Mouse (Mus musculus): ENCODE results near the gene Polm.

Gene Polm

GRCm38 (mm10) chr11:5837251-5838246 lies at the start of gene Polm:
Gene Polm, minus strand, starts transcription at chr11:5838016.
- DNase-seq (ENCODE audit: low read depth): peak; percentile 91

DNA sequence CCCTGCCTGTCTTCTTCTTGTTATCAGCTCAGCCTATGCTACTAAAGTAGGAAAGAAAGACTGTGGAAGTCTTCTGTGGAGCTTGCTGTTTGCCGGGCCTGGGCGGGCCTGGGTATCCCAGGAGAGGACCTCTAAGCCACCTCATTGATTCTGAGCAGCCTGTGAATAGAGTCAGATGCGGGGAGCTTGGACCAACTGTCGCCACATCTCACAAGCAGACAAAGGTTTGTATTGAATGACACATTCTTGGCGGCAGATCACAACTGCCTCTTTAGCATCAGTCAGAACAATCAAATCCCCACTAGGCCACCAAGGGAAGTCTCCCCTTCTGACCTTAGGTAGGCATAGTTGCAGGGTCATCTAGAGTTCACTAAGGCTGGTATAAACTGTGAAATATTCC lies 49.4 kb upstream of the Polm start:
- DNase-seq (ENCODE audit: low read depth): no peak

- DNase-seq (ENCODE audit: low read depth): peak; percentile 40
These were observed 48.4 kb upstream of the Polm start for GRCm38 (mm10) chr11:5886187-5886586.

DNA sequence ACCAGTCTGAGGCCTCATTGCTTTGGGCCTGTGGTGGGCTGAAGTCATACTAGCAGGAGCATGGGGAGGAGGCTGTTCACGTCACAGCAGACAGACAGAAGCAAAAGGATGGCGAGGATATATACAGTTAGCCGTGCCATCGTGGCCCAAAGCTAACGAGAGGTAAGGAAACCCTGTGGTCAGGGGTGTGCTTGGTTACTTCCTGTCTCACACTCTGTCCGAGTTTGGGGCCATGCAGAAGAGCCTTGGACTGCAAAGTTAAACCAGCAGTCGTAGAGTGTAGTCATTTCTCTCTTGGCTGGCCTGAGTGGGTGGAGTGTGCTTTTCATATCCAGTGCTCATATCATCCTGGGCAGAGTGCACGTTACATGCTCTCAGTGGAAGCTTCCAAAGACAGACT lies 44.7 kb upstream of the Polm start:
- DNase-seq (ENCODE audit: low read depth): no peak

- peak; percentile 37 for DNase-seq (ENCODE audit: low read depth)
These were observed 42.1 kb upstream of the Polm start for GRCm38 (mm10) chr11:5879905-5880304.

GRCm38 (mm10) chr11:5878661-5879060 lies 40.8 kb upstream of the Polm start:
- DNase-seq (ENCODE audit: low read depth): no peak

GRCm38 (mm10) chr11:5877921-5878526 lies 40.2 kb upstream of the Polm start, which contains the start of gene Pold2:
Gene Pold2, minus strand, starts transcription at chr11:5878292.
- peak; percentile 99 for DNase-seq (ENCODE audit: low read depth)

DNA sequence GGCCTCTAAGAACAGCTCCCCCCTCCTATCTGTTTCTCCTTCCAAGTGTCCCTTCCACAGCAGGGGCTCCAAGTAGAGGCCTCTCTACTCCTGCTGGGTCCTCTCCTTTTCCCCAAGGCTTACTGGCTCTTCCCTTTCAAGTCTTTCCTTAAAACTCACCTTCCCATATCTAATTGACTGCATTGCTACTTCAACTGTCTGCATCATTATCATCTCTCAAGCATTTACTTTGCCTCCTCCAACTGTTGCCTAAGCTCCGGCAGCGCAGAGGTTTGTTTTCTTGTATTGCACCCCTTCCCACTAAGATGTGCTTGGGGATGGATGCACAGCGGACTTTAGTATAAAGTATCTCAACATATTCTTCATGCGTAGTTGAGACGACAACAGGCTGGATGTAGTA lies 39.6 kb upstream of the Polm start:
- no peak for DNase-seq (ENCODE audit: low read depth)

GRCm38 (mm10) chr11:5873192-5873591 lies 35.4 kb upstream of the Polm start:
- no peak for DNase-seq (ENCODE audit: low read depth)

DNA sequence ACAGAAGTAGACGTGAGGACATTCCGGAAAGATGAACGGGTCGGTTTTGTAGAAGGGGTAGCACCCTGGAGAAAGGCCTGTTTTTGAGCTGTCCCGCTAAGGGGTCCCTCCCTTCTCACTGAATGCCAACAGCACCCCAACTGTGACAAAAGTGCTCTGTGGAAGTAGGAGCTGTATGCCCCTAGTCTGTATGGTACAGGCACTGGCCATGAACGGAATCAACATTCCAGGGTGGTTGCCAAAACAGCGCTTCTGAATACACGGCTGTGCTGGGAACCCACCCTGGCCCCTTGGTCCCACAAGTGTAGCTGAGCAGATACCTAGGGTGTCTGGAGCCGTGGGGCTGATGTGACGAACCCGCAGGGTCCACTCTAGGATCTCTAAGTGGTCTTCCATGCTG lies 34.9 kb upstream of the Polm start:
- DNase-seq (ENCODE audit: low read depth): no peak

- DNase-seq (ENCODE audit: low read depth): no peak
These were observed 32.3 kb upstream of the Polm start for GRCm38 (mm10) chr11:5870069-5870468.

DNA sequence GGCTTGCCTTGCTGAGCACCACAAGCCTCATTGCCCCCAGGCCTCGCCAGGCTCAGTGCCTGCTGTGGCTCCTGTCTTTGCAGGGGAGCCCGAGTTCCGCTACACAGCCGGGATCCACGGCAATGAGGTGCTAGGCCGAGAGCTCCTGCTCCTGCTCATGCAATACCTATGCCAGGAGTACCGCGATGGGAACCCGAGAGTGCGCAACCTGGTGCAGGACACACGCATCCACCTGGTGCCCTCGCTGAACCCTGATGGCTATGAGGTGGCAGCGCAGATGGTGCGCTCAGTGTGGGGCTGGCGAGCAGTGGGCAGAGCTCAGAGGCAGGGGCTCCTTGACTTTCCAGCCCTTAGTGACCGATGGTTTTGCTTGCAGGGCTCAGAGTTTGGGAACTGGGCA lies 31.5 kb upstream of the Polm start:
- DNase-seq (ENCODE audit: low read depth): no peak

DNA sequence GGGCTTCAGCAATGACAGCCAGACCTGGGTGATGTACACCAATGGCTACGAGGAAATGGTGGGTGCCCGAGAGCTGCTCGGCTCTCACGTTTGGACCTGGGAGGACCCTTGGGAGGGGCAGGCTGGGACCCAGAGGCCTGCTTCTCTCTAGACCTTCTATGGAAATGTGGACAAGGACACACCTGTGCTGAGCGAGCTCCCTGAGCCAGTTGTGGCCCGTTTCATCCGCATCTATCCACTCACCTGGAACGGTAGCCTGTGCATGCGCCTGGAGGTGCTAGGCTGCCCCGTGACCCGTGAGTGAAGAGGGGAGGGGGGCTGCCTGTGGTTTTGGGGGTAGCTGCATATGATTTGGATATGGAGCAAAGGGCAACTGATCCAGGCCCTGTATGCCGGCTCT lies 30.5 kb upstream of the Polm start:
- DNase-seq (ENCODE audit: low read depth): no peak

DNA sequence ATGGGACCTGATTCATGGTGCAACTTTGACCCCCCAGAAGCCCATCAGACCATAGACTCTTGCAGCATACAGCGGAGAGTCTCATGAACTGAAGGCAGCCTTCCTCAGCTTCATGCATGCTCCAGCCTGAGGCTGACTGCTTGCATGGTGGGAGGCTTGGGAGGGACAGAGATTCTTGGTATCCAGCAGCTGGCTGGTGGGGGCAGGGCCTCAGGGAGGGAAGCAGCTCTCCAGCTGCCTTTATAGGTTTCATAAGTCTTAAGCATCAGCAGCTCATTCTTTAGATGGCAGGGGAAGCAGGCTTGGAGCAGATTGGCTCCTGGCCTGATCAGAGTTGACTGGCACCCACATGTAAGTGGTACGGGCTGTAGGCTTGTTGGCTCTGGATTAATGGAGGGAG lies 29.4 kb upstream of the Polm start:
- no peak for DNase-seq (ENCODE audit: low read depth)

DNA sequence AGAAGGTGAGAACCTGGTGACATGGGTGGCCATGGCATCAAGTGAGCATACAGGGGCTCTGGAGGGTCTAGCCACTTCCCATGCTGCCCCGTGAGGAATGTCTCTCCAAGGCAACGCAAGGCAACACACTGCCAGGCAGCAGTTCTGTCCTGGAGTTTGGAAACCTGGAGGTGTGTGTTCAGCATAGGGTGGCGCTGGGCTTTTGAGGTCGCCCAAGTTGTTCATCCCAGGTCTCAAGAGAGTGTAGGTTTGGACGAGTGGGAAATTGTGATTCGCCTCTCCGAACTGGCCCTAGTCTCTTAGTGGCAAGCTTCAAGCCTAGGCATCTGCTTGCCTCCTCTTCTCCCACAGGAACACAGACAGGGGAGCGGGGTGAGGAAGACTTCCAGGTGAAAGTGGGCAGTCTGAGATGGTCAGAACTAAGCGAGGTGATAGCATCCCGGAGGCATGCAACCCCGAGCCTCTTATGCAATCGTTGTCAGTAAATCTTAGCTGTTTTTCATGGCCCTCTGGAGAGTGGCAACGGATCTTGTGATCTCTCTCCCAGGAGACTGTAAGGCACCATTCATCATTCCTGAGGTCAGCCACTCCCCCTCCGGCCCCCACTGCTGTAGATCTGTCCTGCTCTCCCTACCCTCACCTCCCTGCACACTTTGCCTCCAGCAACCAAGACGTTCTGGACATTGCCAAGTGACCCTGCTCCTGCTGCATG lies 24.7 kb upstream of the Polm start:
- no peak for DNase-seq (ENCODE audit: low read depth)

- DNase-seq (ENCODE audit: low read depth): no peak
These were observed 24.0 kb upstream of the Polm start, which contains the start of gene Aebp1 for GRCm38 (mm10) chr11:5861678-5862393. Gene Aebp1, plus strand, starts transcription at chr11:5861947.

GRCm38 (mm10) chr11:5860639-5861038 lies 22.8 kb upstream of the Polm start:
- DNase-seq (ENCODE audit: low read depth): no peak

- DNase-seq (ENCODE audit: low read depth): no peak
These were observed 22.2 kb upstream of the Polm start for GRCm38 (mm10) chr11:5859883-5860550.

- DNase-seq (ENCODE audit: low read depth): no peak
These were observed 20.9 kb upstream of the Polm start for GRCm38 (mm10) chr11:5858723-5859122.

GRCm38 (mm10) chr11:5856479-5857130 lies 18.8 kb upstream of the Polm start:
- no peak for DNase-seq (ENCODE audit: low read depth)

DNA sequence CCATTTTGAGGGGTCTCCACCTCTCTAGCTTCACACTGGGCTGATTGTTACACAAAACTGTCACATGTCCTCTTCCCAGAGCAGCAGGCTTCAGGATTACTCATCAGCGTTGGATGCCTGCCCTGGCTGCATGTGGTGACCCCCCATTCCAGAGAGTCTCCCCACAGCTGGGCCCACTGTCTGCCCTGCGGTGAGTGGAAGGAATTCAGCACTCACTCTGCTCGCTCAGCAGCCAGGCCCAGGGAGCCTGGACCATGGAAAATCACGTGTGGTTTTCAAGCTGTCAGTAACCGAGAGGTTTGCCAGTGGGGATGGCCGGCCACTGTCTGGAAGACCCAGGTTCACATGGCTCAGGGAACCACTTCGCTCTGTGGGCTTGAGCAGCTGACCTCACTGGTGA lies 18.1 kb upstream of the Polm start:
- no peak for DNase-seq (ENCODE audit: low read depth)

Data from c-Kit-positive CD71-negative TER-119-negative erythroid progenitor cells, embryonic 14.5 days (primary cell).